In genomic region chr12:12088338-12088737, GRCm38 (mm10) we compare ENCODE assay signal across 23 mouse cellular contexts.
"Had no signal": no experiment of that assay in that cellular context is flagged by ENCODE, and none has a peak within 500 bp of the region (broad histone marks: within the 10 kb centered on the region; RNA-seq: fewer than 3 reads in every experiment).

No protein-coding gene starts in this region.

- H3K36me3 ChIP-seq: heart, embryonic 10.5 days; heart, embryonic 12.5 days; hindbrain, embryonic 10.5 days; hindbrain, embryonic 12.5 days; limb, embryonic 10.5 days; limb, embryonic 12.5 days; liver, embryonic 13.5 days had no signal

- H3K9ac ChIP-seq: heart, embryonic 12.5 days; hindbrain, embryonic 12.5 days; hindbrain, embryonic 14.5 days; limb, embryonic 12.5 days; liver, embryonic 13.5 days had no signal

- H3K27ac ChIP-seq: gastrocnemius, adult 2 months; heart, embryonic 10.5 days; hindbrain, embryonic 10.5 days; hindbrain, embryonic 12.5 days; hindbrain, embryonic 14.5 days; hindbrain, postnatal 0 days; limb, embryonic 10.5 days; limb, embryonic 12.5 days; liver, embryonic 13.5 days had no signal

- ATAC-seq: hindbrain, postnatal 0 days; intestine, embryonic 16.5 days had no signal

- H3K4me3 ChIP-seq: gastrocnemius, adult 2 months; heart, embryonic 10.5 days; heart, embryonic 12.5 days; hindbrain, embryonic 10.5 days; hindbrain, embryonic 12.5 days; limb, embryonic 10.5 days; limb, embryonic 12.5 days; liver, embryonic 13.5 days had no signal

- H3K9me3 ChIP-seq: heart, embryonic 10.5 days; heart, embryonic 12.5 days; hindbrain, embryonic 10.5 days; hindbrain, embryonic 12.5 days; limb, embryonic 10.5 days; limb, embryonic 12.5 days; liver, embryonic 13.5 days had no signal

- H3K4me1 ChIP-seq: heart, embryonic 10.5 days; heart, embryonic 12.5 days; hindbrain, embryonic 10.5 days; hindbrain, embryonic 12.5 days; limb, embryonic 10.5 days; limb, embryonic 12.5 days; liver, embryonic 13.5 days had no signal

- DNase-seq: gastrocnemius, adult 2 months; gastrocnemius, postnatal 10 days; gastrocnemius, postnatal 25 days; heart, adult 18-20 months; heart, postnatal 10 days; heart, postnatal 4 days; kidney, adult 18-20 months; kidney, adult 8-10 months; kidney, postnatal 10 days; kidney, postnatal 25 days; kidney, postnatal 4 days; liver; liver, embryonic 13.5 days had no signal

- H3K27me3 ChIP-seq: heart, embryonic 12.5 days; hindbrain, embryonic 12.5 days; limb, embryonic 12.5 days; liver, embryonic 13.5 days had no signal

- H3K4me2 ChIP-seq: heart, embryonic 12.5 days; hindbrain, embryonic 12.5 days; hindbrain, embryonic 14.5 days; limb, embryonic 12.5 days; liver, embryonic 11.5 days; liver, embryonic 13.5 days had no signal
